Mouse (Mus musculus): ENCODE results near the gene Ptprc. TPM values are rescaled to one million over a fixed set of nuclear protein-coding genes. Genes with fewer than 3 reads are reported as not detected.
A peak's percentile ranks its signal among the peaks of the same experiment; 100 is the strongest.

Gene Ptprc
- 2,566 and 2,727 TPM in 2 replicates for total RNA-seq (2017)

DNA sequence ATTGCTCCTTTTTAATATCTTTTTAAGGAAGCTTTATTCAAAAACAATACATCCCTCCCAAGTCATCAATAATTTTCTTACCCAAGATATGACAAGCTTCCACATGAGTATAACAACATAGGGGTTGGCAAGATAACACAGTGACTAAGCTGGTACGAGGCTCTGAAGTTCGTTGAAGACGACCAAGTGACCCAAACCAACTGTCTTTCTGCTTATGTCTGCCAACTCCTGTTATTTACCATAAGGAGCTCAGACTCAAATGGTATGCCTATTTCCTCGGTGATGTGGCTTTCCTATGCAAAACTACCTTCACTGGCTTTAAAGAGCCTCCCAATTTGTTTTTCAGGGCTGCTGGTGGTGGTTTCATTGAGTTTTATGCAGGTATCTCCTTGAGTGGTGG lies at the start of gene Ptprc:
Ptprc (minus strand) TSS at position 215 of the 400 bp plus-strand sequence.
- peak; percentile 14; the same call in 1 of the 2 replicates for ATAC-seq (ENCODE audit: extremely low read depth, insufficient number of reproducible peaks, low FRiP score, poor library complexity, severe bottlenecking)

DNA sequence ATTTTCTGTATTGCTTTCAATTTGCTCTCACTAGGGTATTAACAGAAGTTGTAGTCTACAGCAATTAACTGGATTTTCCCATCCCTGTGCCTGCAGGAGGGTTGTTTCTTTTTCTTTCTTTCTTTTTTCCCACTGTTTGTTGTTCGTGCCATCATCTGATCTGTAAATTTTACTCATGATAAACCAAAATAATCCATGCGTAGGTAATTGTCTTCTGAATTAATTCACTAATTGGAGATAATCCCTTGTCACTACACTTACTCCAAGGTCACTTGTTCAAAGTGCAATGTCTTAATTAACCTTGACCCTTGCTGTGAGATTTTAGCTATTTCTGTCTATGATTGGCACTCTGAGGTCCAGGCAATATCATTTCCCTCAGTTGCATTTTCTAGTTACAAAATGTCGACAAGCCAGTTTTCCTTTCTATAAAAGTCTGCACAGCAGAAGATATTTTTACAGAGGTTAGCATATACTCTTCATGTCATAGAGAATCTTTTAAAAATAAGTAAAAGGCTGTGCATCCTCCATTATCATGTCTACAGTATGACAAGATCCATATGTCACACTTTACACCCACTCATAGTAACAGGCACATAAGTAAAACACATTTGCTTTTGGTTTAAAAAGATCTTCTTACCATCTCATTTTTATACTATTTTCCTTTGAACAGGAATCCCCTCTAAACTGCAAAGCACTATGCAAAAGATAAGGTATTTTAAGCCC lies 39.4 kb upstream of the Ptprc start:
- ATAC-seq (ENCODE audit: extremely low read depth, insufficient number of reproducible peaks, low FRiP score, poor library complexity, severe bottlenecking) = no peak

DNA sequence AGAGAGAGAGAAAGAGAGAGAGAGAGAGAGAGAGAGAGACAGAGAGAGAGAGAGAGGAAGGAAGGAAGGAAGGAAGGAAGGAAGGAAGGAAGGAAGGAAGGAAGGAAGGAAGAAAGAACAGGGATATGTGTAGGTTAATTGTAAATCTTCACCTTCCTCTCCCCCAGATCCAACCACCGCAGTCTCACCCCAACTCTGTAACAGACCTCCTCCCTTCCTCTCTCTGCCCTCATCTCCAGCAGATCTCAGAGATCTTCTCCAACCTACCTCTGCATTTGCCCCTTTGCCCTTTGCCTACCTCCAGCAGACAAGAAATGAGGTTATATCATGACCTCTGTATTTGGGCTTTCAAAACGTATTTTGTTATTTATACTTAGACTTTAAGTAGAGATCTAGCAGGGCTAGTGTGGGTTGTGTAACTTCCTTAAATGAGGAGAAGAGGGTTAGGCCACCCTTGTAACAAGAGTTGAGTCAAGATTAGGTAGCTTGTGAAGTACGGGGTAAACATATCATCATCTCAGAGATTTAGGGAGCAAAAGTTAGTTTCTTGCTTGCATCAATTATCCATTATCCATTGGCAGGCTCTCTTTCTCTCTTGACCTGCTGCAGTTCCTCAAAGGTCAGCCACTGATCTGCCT lies 35.0 kb upstream of the Ptprc start:
- ATAC-seq (ENCODE audit: extremely low read depth, insufficient number of reproducible peaks, low FRiP score, poor library complexity, severe bottlenecking) = peak; percentile 61; the same call in 1 of the 2 replicates

DNA sequence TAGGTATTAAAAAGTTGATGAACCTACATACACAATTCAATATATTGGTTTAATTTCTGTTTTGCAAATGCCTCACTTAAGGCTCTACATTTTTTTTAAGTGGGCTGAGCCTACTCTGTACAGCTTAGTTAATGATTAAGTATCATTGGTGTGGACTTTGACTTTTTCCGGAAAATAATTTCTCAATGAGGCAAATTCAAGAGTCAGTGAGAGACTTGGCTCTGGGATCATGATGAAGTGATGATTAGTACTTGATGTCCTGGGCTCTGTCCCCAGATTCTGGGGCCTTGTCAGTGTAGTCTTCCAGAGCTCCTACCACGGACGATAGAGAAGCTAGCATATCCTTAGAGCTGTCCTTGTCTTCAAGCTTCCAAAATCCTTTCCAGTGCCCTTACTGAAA lies 34.2 kb upstream of the Ptprc start:
- no peak for ATAC-seq (ENCODE audit: extremely low read depth, insufficient number of reproducible peaks, low FRiP score, poor library complexity, severe bottlenecking)

DNA sequence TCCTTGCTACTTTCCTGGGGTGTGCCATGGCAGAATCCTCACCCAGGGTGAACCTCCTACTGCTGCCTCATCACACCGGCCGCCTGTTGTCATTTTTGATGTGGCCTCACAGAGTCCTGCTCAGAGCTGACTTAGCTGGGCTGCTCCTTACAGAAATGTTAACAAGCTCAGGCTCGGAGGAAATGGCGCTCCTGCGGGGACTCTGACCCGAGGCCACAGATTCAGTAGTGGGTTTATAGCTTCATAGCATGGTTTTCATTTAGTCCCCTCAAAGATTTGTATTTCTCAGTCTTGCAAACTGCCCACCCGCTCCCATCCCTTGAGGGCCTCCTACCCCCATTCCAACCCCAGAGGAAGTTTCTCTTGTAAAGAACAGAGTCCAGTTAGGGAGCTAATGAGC lies 30.5 kb upstream of the Ptprc start:
- ATAC-seq (ENCODE audit: extremely low read depth, insufficient number of reproducible peaks, low FRiP score, poor library complexity, severe bottlenecking) = no peak

DNA sequence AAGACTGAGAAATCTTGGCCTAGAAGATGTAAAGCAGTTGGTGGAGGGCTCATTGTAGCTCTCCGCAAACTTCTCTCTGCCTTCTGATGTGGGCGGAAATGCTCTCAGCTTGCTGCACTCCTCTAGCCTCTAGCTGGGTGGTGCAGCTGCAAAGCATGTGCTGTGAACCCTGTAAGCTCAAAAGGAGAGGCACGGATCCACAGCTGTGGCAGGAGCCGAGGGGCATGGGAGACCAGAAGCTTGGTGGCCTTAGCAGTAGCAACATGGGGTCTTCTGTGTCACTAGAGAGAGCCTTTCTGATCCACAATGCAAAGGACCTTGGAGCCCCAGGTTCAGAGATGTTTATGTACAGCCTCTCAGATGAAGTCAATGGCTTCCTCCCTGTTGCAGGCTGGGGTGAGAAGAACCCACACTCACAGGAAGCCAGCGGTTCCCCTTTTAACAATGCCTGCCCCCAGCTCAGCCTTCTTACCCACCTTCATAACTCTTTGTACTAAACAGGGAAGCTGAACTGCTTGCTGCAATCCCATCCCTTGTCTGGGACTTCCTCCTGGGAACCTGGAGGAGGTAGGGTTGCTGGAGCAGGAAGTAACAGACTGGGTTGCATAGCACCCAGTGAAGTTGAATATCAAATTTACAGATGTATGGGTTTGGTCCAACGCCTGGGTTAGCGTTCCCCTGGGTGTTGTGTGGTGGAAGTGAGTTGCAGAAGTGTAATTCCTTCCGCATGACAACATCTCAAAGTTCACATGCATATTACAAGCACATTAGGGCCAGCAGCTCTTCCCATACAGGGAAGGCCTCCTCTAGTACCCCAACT lies 16.4 kb upstream of the Ptprc start:
- ATAC-seq (ENCODE audit: extremely low read depth, insufficient number of reproducible peaks, low FRiP score, poor library complexity, severe bottlenecking) = peak; percentile 82

DNA sequence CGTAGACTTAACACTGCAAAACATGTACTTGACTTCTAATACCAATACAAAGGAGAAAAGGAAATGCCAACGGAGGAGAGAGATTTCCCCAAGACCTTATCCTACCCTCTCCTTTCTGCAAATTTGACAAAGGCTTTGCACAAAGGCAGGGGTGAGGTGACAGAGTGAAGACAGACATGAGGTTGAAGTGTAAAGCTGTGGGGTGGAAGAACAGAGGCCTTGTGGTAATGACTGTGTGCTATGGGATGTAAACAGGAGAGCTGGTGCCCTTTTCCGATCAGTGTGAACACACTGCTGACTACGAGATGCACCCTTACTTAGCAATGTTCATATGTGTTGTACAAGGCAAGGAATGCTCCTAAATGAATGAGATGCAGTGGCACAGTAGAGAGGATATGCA lies 12.6 kb upstream of the Ptprc start:
- no peak for ATAC-seq (ENCODE audit: extremely low read depth, insufficient number of reproducible peaks, low FRiP score, poor library complexity, severe bottlenecking)

DNA sequence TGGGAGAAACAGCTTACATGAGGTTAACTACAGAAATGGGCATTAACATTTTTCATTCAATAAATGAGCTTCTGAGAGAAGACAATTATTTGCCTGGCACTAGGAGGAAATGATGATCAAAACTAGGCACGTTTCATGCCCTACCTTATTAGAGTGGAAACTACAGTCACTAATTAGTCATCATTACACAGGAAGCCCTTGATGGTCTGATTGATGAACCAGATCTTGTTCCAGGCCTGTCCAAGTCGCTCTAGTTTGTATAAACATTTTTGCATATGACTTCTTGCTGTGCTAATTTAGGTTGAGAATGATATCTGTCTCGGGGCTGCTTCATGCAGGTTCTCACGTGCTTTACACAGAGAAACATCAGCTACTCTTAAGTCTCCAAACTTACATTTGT lies 10.4 kb upstream of the Ptprc start:
- no peak for ATAC-seq (ENCODE audit: extremely low read depth, insufficient number of reproducible peaks, low FRiP score, poor library complexity, severe bottlenecking)

DNA sequence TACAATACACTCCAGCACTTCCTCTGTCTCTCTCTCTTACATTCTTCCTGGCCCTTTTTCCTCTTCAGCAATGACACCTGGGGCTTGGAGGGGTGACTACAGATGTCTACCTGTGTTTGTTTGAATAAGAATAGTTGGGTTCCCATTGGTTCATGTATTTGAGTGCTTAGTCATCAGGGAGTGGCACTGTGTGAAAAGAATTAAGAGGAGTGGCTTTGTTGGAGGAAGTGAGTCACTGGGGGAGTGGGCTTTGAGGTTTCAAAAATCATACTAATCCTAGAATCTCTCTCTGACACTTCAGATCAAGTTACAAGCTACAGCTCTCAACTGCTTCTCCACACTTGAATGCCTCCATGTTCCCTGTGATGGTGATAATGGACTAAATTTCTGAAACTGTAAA lies 4.6 kb upstream of the Ptprc start:
- peak; percentile 50 for ATAC-seq (ENCODE audit: extremely low read depth, insufficient number of reproducible peaks, low FRiP score, poor library complexity, severe bottlenecking)

DNA sequence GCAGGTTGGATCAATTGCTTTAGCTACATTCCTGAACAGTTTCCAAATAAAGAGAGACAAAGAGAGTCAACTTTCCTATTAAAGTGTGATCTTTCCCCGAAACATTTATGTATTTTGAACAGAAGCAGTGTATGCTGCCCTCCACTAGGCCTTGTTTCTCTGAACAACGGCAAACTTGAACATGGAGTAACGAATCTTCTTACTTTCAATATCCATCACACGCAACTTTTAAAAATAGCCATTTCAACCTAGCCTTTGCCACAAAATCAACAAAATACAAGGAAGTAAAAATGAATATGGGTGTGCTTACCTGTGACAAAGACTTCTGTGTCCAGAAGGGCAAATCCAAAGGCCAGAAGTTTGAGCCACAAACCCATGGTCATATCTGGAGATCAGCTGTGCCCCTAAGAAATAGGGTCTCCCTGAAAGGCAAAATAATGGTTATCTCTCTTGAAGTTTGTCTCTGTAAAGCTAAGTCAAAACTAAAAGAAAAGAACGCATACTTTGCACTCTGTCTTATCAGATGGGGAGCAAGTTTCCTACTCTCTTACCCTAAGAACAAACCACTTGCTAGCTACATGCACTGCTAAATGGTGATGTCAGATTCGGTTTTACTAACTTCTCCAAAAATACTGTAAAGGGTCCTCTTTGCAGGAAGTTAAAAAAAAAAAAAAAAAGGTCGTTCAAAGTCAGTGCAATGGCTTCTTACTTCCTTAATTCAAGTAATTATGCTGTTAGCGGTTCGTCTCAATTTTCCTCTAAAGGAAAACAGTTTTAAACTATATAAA lies 609 bp downstream of the Ptprc start:
- peak; percentile 83 for ATAC-seq (ENCODE audit: extremely low read depth, insufficient number of reproducible peaks, low FRiP score, poor library complexity, severe bottlenecking)

DNA sequence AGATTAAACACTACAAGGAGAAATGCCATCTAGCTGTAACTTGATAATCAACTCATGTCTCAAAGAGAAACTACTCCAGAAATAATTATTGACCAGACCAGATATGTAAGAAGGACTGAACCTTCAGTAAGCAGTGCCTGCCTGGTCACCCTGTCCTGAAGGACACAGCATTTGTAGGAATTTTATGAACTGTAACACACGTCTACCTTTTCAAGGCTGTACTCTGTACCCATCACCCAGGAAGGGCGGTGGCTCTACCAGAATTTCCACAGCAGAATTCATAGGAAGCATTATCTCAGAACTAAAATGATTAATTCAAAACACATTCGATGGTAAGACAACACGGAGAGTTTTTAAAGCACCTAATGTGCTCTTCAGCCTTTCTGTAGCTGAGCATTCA lies 1.4 kb downstream of the Ptprc start:
- no peak for ATAC-seq (ENCODE audit: extremely low read depth, insufficient number of reproducible peaks, low FRiP score, poor library complexity, severe bottlenecking)

DNA sequence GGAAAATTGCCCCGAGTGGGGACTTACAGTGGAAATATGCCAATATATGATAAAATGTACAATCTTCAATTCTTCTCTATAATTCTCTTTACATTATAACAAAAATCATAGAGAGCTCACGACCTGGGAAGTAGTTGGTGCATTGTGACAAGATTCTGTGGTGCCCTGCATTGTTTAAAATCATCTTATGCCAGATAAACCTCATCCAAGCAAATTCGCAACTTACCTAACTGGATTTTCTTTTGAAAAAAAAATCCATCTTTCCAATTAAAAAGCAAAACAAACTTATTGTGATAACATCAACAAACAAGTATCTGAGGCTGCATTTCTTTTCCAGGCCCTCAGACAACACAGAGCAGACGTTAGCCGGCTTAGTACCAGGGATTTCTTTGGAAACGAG lies 1.8 kb downstream of the Ptprc start:
- ATAC-seq (ENCODE audit: extremely low read depth, insufficient number of reproducible peaks, low FRiP score, poor library complexity, severe bottlenecking) = no peak

DNA sequence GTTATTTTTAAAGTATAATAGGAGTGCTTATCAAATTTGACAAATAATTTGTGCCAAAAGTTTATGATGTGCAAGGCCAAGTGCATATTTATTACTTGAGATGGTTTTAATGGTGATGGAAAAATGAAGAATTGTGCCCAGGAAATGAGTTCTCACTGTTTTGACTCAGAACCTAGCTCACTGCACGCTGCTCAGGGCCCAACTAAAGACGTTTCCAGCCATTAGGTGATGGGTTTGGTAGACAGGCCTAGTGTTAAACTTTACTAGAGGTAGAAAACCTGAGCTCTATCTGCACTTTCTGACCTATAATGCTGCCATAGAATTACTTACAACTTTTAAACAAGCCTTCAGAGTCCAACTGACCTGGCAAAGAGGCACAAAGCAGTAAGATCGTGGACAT lies 3.0 kb downstream of the Ptprc start:
- ATAC-seq (ENCODE audit: extremely low read depth, insufficient number of reproducible peaks, low FRiP score, poor library complexity, severe bottlenecking) = no peak

DNA sequence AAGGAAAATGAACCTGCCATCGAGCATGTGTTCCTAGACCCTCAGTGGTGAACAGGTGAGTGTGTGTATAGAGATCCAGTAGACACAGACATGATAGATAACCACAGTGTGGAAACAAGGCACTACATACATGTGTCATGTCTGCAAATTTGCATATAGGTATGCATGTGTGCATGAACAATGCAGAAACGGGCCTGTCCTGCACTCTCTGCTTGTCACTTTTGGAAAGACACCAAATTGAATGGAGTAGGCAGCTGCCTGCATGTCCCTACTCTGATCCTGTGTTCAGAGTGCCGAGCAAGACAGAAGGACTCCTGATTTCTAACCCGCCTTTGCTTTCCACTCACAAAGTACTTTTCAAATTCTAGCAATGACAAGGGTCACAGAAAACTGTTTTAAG lies 3.4 kb downstream of the Ptprc start:
- ATAC-seq (ENCODE audit: extremely low read depth, insufficient number of reproducible peaks, low FRiP score, poor library complexity, severe bottlenecking) = no peak

DNA sequence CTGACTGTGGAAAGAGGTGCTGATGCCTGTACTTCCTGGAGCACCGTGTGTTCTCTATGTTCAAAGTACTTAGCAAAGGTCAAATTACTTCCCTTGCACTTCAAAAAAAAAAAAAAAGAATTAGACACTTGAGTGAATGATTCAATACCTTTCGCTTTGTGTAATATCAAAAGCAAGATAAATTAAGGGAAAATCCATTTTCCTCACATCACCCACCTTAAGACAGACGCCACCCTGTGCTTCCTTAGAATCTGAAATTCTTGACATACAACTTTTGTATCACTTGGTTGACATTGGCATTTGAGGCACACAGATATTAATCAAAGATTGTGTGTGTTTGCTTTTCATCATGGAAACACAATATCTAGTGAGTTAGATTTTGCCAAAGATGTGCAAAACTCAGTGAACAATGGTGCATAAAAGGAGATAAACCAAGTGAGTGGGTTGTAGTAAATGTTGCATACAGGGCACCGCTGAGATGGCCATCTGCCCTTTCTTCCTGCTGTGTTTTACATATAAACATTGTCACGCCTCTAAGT lies 9.2 kb downstream of the Ptprc start:
- ATAC-seq (ENCODE audit: extremely low read depth, insufficient number of reproducible peaks, low FRiP score, poor library complexity, severe bottlenecking) = no peak

DNA sequence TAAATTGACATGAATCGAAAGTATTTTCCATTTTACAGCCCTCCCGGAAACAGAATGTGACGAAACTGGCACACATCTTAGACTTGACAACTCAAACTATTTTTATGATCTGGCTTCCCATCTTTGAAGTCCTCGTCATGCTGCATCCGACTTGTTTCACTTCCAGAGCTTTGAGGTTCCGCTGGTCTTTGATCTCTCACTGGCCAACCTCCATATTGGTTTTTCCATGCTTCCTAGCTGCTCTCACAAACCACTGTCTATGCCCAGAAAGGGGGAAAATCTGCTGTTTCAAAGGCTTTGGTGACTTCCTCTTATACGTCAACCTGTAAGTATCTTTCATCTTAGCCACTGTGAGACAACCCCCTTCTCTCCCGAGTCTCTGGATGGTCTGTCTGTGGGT lies 12.9 kb downstream of the Ptprc start:
- ATAC-seq (ENCODE audit: extremely low read depth, insufficient number of reproducible peaks, low FRiP score, poor library complexity, severe bottlenecking) = 0 out of 2 replicates have a peak, but pooled peaks have one; percentile 7

DNA sequence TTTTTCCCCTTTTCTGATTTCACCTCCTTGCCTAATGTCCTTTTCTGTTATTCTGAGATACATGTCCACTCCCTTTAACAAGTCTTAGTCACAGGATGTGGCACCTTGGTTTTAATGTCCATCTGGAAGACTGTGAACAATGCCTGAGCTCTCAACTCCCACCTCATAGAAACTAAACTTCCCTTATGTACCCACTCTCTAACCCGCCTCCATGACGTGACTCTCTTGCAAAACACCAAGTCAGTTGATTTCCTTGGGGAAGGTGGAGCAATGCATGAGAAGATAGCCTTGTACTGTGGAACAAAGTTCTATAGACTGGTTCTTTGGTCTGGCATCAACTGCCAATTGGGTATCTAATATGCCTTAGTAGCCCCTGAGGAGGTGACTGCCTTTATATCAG lies 16.6 kb downstream of the Ptprc start:
- ATAC-seq (ENCODE audit: extremely low read depth, insufficient number of reproducible peaks, low FRiP score, poor library complexity, severe bottlenecking) = peak; percentile 69

DNA sequence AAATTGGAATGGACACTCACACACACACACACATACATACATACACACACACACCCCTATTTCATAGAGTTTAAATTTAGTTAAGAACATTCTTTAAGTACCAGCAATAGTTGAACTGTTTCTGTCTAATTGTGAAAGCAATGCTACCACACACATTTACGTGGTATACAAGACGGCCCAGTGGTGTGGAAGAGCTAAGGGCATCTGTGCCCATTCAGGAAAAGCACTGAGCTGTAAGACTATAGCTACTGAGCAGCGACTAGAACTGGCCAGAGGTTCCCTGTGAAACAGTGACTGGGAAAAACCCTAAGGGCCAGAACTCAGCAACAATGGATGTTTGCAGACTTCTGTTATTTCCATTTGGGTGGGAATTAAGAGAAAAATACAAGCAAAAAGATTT lies 17.3 kb downstream of the Ptprc start:
- no peak for ATAC-seq (ENCODE audit: extremely low read depth, insufficient number of reproducible peaks, low FRiP score, poor library complexity, severe bottlenecking)

DNA sequence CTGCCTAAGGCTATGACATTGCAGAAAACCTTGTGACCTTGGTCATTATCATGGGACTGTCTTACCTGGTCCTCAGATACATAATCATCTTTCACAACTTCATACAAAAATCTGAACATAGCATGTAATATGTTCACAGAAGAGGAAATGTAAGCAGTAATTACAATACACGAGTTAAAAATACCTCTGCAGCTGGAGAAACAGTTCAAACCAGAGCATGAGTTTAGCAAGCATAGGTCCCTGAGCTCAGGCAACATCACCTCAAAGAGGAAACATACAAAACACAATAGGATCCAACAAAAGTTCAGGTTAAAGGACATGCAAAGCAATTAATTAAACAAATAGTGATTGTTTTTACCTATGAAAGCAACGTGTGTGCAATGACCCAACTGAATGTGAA lies 17.8 kb downstream of the Ptprc start:
- no peak for ATAC-seq (ENCODE audit: extremely low read depth, insufficient number of reproducible peaks, low FRiP score, poor library complexity, severe bottlenecking)

Data from neutrophil, adult 5-6 weeks (primary cell).